Mouse (Mus musculus) heart, postnatal 36 days (tissue): Measurements from ENCODE around the gene Wipi2. TPM values are rescaled to one million over a fixed set of nuclear protein-coding genes. Genes with fewer than 3 reads are reported as not detected.

ENCODE experiments used
- DNase-seq, 2 experiments: peaks; one replicate each; pipeline ENCODE4 v3.0.0; 2021 to 2022
- intact Hi-C: fragments of 180-260 bp; cut with DNase I; formaldehyde crosslinking; loops from one replicate; pipeline ENCODE4 v1.15.1; 2025
- total RNA-seq, 2 experiments: library from RNA; stranded (reverse); gene quantifications; 2 replicates each; pipeline ENCODE4 v1.2.3; 2021

Gene Wipi2
- total RNA-seq, result 10 to 100 TPM; 41.0 to 45.1 TPM

DNA sequence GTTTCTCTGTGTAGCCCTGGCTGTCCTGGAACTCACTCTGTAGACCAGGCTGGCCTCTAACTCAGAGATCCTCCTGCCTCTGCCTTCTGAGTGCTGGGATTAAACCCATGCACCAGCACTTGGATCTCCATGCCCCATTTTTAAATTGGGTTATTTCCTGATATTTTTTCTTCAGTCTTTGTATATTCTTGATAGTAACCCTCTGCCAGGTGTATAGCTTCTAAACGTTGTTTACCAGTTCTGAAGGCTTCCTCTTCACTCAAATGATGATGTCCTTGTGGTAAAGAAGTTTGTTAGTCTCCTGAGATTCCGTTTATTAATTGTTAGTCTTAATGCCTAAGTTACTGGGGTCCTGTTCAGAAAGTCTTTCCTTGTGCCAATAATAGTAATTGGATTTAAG lies at the start of gene Wipi2:
Gene Wipi2 (plus strand): TSS at position 301 of the 400 bp plus-strand sequence.
- no peak for DNase-seq
- intact Hi-C loops, result loop anchor here (5.0 kb wide), 1 partner anchor 125 kb away; no protein-coding TSS in a partner anchor

DNA sequence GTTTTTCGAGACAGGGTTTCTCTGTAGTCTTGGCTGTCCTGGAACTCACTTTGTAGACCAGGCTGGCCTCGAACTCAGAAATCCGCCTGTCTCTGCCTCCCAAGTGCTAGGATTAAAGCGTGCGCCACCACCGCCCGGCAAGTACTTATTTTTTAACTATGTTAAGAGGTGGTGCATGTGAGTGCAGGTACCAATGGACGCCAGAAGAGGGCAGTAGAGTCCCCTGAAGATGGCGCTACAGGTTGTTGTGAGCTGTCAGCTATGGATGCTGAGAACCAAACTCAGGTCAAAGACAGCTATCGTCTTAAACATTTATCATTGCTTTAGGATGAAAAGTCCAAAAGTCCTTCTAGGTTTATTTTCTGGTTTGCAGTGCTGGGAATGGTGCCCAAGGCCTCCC lies 49.3 kb upstream of the Wipi2 start:
- no peak for DNase-seq
- intact Hi-C loops, result no loop called here

DNA sequence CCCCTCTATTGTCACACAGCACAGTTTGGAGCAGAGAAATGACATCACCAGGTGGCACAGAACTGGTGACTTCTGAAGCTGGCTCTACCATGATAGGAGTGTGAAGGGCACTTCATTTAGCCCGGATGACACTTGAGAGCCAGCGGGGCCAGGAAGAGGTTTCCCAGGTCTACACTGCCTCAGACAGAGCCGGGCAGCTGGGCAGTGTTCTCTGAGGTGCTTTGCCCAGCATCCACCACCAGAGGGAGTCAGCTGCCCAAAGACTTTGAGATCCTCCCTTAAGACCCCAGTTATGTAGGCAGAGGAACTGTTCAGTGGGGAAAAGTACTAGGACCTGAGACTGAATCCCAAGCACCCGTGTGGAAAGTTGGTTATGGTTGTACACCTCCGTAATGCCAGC lies 46.0 kb upstream of the Wipi2 start:
- intact Hi-C loops, result loop anchor here (1.0 kb wide), 1 partner anchor 137 kb away; no protein-coding TSS in a partner anchor
- peak; percentile 14 to 44 for DNase-seq

DNA sequence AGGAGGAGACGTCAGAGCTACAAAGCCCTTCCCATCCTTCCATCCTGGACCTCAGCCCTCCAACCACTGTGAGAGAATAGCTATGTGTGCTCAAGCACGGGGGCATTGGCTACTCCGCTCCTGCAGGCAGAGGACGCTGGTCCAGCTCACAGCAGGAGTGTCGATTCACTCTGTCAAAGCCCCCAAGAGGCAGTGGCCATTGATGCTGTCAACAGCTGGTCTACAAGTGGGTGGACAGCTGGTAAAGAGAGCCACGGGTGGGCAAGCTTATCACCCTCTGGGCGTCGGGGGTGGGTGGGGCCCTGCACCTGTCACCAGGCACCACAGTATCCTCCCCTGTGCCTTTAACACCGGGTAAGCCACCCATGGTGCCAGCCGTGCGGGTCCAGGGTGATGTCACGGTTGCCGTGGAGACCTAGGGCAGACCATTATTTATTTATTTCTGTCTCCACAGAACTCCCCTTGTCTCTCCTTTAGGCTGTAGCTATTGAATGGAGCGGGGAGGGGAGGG lies 43.8 kb upstream of the Wipi2 start:
- intact Hi-C loops, result no loop called here
- DNase-seq, result no peak

DNA sequence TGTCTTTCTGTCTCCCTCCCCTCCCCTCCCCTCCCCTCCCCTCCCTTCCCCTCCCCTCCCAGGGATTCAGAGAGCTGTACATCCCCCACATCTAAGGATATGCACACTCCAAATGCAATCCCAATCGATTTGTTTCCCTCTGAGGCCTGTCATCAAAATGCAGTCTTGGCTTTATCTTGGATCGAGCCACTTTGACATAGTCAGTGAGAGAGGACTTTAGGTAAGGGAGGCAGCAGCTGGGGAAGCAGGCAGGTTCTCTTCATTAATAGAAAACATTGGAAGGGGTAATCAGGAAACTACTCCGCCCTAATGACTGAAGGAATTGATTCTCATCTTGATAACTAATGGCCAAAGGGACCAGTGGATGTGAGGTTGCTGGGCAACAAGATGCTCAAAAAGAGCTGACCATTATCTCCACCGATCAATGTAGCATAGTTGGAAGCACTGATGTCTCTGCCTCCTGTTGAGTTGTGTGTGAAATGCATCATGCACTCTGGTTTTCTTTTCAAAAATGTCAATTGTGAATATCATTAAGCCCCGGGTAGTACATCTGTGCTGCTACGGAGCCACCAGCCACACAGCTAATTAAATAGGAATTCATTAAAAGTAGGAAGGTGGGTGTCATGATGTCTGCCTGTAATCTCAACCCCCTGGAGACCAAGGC lies 36.4 kb upstream of the Wipi2 start:
- intact Hi-C loops, result no loop called here
- DNase-seq, result no peak

DNA sequence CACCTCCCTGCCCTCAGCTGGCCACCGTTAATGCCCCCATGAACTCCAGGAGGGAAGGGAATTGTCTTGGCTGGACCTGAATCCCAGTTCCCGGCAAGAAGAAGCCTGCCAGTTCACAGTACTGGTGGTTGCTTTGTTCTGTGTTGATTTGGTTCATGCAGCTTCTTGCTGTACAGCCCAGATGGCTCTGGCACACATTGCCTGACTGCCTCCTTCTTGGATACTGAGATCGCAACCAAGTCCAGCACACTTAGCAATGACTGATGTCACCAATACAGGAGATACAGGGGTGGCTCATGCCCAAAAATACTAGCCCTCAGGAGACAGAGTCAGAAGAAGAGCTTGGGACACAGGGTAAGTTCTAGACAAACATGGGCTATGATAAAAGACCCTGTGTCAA lies 31.8 kb upstream of the Wipi2 start:
- no peak for DNase-seq
- intact Hi-C loops, result no loop called here

DNA sequence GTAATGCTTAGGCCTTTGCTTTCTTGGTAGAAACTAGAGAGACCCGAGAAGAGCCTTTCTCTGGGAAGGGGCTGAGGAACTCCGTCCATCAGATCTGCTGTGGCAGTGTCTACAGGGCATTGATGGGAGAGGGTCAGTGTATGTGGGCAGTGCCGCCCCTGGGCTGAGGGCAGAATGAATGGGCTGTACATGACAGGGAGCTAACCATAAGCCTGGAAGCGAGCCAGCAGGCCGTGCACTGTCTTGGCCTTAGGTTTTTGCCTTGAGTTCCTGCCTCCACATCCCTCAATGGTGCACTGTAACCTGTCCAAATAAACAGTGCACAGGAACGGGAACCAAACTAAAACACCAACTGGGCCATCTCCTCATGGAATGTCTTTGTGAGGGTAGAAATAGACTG lies 30.8 kb upstream of the Wipi2 start:
- intact Hi-C loops, result no loop called here

DNA sequence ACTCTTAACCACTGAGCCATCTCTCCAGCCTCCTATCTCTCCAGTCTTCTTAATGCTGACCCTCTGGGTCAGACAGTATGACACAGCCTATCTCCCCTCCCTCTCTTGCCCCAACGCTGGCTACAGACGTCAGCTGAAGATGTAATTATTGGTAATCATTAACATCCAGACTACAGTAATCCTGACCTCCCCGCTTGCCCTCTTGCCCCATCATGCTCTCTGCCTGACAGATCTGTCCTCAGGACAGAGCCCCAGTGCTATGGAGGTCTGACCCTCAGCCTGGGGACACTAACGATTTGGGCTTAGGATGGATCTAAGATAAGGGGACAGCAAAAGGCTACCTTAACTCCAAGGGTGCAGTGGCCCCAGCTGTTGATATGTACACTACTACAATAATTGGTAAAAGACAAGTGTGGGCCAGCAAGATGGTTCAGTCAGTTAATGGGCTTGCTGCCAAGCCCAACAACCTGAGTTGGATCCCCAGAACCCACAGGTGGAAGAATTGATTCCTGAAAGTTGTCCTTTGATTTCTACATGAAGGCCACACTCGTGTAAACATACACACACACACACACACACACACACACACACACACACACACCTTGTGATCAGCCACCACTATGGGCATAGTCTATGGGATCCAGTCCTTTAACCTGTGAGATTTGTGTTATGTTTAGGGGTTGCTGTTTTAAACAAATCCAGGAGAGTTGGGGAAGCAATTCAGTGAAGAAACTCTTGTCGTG lies 29.7 kb upstream of the Wipi2 start:
- intact Hi-C loops, result no loop called here

More for the DNA sequence above, 30.8 kb upstream of the Wipi2 start:
- no peak for DNase-seq

DNA sequence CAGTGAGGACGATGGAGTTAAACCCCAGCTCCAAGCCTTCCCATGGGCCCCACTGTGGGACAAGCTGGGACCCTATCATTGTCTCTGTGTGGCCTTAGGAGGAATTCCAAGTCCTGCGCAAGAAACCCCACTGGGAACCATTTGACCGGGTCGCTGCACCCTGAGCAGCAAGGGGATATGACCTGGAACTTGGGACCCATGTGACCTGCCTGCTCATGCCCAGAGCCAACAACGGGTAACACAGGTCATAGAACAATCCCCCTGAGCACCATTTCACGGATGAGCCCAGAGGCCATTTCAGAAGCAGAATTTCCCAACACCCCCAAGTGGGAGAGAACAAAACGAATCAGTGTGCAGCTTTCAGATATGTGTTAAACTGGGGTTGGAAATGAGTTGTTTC lies 23.1 kb upstream of the Wipi2 start:
- intact Hi-C loops, result no loop called here
- DNase-seq, result no peak

More for the DNA sequence above, 29.7 kb upstream of the Wipi2 start:
- no peak for DNase-seq

DNA sequence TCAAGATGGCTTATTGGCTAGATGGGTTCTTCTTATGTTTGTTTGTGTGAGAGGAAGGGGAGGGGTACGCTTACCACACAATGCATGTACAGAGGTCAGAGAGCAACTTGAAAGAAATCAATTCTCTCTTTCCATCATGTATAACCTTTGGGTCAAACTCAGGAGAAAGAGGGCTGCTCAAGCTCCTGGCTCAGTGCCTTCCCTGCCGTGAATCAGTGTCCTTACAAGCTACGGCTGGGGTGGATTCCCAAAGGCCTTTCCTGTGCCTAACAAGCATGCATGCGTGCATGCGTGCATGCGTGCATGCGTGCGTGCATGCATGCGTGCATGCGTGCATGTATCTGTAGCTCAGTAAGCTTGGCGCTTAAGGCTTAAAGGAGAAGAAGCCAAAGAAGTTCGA lies 22.2 kb upstream of the Wipi2 start:
- no peak for DNase-seq
- intact Hi-C loops, result no loop called here

DNA sequence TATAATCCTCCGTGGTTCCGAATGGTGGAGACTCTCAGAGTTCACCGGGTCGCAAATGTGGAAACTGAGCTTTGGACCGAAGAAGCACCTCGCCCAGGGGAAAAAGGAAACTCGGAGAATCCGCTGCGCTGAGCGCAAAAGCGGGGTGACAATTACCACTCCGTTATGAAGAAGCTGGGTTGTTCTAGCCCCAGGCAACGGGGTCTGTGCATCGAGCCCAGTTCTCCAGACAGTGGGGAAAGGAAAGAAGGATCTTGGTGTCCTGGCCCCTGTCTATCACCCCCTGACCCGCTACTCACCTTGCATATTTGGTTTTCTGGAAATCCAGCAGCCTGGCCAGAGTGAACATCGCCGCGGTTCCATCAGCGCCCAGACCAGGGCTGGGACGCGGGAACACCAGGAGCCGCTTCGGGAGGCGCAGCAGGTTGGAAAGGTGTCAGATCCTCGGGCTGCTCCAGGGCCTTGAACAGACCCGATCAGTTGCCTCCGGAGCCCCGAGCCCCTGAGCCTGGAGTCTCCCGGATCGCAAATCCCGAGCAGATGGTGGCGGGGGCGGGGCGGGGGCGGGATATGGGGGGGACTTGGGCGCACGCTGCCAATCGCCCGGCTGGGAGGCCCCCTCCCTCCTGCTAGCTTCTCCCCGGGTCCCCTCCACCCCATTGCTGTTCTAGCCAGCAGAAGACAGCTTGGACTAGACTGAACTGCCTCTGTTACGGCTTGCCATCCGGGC lies 19.1 kb upstream of the Wipi2 start, which contains the start of gene Mmd2:
Gene Mmd2 (minus strand): TSS at position 542 of the 730 bp plus-strand sequence.
- DNase-seq, result no peak
- intact Hi-C loops, result no loop called here

DNA sequence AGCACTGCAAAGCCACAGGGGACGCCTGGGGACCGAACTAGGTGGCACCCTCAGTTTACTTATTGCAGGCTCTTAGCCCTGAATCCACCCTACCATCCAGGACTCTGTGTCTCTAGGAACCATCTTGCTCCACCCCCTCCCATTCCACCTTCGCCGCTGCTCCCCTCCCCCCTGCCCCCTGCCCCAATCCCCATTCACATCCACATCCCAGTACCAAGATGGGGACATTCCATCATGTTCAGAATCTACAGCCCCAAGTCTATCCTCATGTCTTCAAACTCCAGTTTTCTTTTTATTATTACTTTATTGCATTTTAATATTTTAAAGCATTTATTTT lies 18.5 kb upstream of the Wipi2 start:
- intact Hi-C loops, result no loop called here
- DNase-seq, result no peak

DNA sequence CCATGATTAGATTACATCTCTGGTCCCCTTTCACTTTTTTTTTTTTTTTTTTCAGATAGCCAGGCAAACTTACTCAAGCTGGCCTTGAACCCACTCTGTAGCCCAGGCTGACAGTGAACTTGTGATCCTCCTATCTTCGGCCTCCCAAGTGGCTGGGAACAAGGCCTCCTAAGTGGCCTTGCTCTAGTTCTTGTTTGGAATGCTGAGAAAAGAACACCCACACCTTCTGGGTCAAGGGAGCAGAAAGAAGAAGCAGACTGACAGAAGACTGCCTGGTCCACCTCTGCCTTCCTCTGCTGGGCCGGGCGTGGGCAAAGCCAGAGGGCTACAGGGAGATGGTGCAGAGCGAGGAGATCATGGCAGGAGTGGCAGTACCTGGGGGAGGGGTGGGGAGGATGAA lies 17.1 kb upstream of the Wipi2 start:
- DNase-seq, result no peak
- intact Hi-C loops, result no loop called here

DNA sequence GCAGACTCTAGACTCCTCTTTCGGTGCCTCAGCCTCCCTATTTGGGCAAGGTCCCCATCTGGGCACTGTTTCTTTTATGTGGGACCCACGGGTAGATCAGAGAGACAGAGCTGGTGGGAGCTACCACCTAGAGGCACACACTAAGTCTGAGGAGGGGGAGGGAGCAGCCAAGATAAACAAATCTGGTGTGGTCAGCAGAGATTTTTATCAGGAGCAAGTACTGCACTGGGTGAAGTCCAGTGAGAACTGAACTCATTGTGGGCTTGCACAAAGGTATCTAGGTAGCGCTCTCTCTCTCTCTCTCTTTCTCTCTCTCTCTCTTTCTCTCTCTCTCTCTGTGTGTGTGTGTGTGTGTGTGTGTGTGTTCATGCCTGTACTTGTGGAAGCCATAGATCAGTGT lies 13.0 kb upstream of the Wipi2 start:
- DNase-seq, result no peak

DNA sequence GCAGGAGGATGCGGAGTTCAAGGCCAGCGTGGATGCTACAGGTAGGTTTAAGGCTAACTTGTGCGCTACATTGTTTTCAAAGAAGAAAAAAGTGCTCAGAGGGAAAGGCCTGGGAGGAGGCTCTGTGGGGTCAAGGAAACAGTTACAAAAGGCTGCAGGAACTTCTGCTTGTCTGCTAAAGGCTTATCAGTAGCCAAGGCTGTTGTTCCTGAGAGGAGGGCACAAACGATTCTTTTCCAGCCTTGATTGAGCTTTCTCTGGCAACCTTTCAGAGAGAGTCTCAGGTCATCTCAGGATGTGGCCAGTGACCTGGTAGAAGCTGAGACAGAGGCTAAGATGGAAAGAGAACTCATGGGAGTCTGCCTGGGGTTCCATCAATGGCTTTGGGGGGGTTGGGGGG lies 11.9 kb upstream of the Wipi2 start:
- intact Hi-C loops, result no loop called here
- DNase-seq, result no peak

More for the DNA sequence above, 13.0 kb upstream of the Wipi2 start:
- intact Hi-C loops, result no loop called here

DNA sequence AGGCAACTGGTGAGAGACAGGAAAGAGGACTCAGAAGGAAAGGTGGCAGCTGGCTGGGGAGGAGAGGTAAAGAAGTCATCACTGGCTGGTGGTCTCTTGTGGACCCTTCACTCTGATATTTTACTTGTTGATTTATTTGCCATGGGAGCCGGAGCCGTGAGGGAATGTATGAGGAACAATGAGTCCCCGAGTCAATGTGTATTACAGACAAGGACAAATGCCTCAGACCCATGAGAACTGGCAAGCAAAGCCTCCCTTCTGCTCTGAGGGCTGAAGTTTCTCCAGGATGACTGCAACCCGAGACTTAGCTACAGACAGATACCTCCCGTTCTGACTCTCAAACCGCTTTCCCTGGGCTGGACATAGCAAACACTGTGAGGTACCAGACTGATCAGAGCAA lies 11.2 kb upstream of the Wipi2 start:
- no peak for DNase-seq
- intact Hi-C loops, result no loop called here

DNA sequence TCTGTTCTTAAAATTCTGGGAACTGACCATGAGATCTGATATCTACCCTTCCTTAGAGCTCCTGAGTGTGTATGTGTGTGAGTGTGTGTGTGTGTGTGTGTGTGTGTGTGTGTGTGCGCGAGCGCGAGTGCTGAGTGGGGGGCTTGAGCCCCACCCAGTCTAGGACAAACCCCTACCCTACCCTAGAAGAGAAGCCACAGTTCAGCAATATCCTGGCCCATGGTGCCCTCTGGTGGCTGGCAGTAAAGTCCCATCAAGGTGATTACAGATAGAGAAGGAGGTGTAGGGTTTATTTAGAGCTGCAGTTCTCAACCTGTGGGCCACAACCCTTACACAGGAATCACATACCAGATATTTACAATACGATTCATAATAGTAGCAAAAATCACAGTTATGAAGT lies 7.6 kb upstream of the Wipi2 start:
- intact Hi-C loops, result loop anchor here (2.0 to 5.0 kb wide), 2 partner anchors 63 to 141 kb away; no protein-coding TSS in a partner anchor
- DNase-seq, result peak; percentile 14 to 43

DNA sequence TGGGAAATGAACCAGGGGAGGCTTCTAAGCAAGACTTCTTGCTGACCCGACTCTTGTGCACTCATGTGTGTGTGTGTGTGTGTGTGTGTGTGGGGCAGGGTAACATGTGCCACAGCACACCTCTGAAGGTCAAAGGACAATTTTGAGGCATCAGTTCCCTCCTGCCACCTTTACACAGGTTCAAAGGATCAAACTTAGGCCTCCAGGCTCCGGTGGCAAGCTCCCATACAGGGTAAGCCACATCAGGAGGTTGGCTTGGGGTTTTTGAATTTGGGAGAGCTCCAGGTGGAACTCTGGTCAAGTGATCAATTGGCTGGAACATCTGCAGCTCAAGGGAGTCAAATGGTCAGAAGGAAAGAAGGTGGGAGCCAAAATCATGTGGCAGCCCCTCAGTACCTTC lies 6.1 kb upstream of the Wipi2 start:
- no peak for DNase-seq

DNA sequence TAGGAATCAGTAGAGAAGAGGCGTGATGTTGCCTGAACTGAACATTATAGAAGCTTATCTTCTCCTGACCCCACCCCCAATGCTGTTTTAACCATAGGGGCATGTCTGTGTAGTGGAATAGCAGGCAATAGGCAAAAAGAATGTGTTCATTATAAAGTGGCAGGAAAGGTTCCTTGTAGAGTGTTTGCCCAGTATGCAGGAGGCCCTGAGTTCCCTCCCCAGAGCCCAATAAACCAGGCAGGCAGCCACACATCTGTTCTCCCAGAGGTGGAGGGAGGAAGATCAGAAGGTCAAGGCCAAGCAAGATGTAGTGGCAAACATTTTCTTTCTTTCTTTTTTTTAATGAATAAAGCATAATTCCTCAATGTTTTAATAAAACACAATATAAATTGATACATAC lies 5.4 kb upstream of the Wipi2 start:
- no peak for DNase-seq
- intact Hi-C loops, result loop anchor here (5.0 kb wide), 1 partner anchor 65 kb away; no protein-coding TSS in a partner anchor

More for the DNA sequence above, 6.1 kb upstream of the Wipi2 start:
- intact Hi-C loops, result loop anchor here (2.0 to 5.0 kb wide), 2 partner anchors 64 to 143 kb away; no protein-coding TSS in a partner anchor

DNA sequence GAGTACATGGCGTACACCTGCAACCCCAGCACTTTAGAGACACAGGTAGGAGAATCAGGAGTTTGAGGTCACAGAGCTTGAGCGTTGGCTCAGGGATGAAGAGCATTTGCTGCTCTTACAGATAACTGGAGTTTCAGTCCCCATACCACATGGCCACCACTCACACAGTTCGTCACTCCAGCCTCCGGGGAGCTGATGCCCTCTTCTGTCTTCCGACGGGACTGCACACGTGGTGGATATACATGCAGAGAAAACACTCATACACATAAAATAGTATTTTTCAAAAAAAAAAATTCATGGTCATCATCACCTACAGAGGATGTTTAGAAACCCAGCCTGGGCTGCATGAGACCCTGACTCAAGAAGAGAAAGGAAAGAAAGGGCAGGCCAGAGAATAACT lies 4.4 kb upstream of the Wipi2 start:
- intact Hi-C loops, result loop anchor here (5.0 kb wide), 1 partner anchor 66 kb away; no protein-coding TSS in a partner anchor
- DNase-seq, result no peak
